Mouse (Mus musculus): Measurements from ENCODE around the gene Eefsec. TPM values are rescaled to one million over a fixed set of nuclear protein-coding genes. Genes with fewer than 3 reads are reported as not detected.

The Eefsec gene
- polyA plus RNA-seq, 1 experiment: 20.3 TPM

DNA sequence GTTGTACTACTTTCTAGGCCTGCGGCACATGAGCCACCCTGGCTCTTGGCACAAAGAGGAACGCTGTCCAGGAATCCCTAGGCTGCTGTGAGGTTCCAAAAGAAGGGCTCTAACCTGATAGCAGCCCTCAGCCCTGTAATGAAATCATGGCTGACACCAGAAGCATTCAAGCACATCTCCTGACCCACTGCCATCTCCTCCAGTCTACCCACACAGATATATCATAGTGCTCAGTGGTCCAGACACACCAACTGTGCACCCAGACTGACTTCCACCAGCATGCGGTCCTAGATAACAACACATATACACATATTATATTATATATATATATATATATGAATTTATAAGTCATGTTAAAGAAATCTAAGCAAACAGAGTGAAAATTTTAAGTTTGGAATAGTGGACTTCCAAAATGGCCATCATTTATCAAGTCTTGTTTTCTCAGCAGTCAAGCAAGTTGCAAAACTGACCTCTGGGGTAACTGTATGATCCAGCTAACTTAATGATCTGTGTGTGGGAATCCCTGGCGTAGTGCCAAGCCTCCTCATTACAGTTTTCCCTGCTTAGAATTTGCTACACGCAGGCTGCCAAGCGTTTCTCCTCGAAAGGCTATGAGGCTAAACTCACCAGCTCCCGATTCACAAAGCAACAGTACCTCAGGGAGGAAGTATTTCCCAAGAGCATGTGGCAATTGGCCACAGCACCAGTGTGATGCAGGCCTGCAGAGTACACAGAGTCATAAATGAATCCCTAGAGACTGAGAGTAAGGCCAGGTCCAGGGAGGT lies 76.3 kb downstream of the Eefsec start:
- DNase-seq (ENCODE audit: low read depth): peak; percentile 74

DNA sequence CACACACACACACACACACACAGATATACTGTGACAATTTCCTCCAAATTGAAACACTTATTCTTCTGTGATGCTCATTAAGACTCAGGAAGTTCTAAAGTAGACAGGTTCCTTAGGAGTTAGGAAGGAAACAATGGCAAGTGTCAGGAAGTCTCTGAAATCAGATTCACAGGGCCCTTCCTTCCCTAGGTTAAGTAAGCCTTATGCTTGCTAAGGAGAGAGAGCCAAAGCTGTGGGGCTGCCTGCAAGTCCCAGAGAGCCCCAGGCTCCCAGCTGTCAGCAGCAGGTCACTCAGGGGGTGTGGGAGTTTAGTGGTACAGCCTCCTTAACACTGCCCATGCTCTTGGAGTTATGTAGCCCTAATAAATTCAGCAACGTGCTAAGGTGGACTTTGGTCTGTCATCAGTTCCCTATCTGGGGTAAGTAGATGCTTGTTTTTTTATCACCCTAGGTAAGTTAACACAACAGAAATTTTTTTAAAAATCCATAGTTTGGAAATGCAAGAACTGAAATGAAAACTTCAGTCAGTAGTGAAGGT lies 82.8 kb downstream of the Eefsec start:
- DNase-seq (ENCODE audit: low read depth): no peak
- TF ChIP-seq CTCF (IDR thresholded peaks at IDR 0.05; ENCODE audit: borderline replicate concordance, extremely low read depth, insufficient read depth, insufficient read length) (no peak), POLR2A (IDR thresholded peaks at IDR 0.05; ENCODE audit: borderline replicate concordance, extremely low read depth, insufficient read depth, insufficient read length, poor library complexity, severe bottlenecking) (no peak)

More for the DNA sequence above, 76.3 kb downstream of the Eefsec start:
- TF ChIP-seq CTCF (IDR thresholded peaks at IDR 0.05; ENCODE audit: borderline replicate concordance, extremely low read depth, insufficient read depth, insufficient read length) (no peak), POLR2A (IDR thresholded peaks at IDR 0.05; ENCODE audit: borderline replicate concordance, extremely low read depth, insufficient read depth, insufficient read length, poor library complexity, severe bottlenecking) (no peak)

DNA sequence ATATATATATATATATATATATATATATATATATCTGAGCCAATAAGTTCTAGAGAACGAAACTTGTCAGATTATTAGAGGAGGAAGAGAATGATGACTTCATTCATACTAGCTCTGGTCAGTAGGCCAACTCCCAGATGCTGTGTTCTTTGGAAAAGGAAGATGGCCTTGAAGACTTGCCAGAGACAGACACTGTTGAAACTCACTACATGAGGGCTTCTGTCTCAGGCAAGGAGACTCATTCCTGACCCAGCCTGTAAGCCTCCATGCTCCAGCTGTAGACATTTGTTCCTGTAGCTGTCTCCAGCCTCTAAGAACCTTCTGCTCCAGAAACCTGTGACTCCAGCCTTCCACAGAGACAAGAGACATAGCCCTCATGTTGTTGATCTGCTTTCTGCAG lies 85.2 kb downstream of the Eefsec start:
- TF ChIP-seq POLR2A (IDR thresholded peaks at IDR 0.05; ENCODE audit: borderline replicate concordance, extremely low read depth, insufficient read depth, insufficient read length, poor library complexity, severe bottlenecking) (no peak), CTCF (IDR thresholded peaks at IDR 0.05; ENCODE audit: borderline replicate concordance, extremely low read depth, insufficient read depth, insufficient read length) (no peak)
- DNase-seq (ENCODE audit: low read depth): no peak

DNA sequence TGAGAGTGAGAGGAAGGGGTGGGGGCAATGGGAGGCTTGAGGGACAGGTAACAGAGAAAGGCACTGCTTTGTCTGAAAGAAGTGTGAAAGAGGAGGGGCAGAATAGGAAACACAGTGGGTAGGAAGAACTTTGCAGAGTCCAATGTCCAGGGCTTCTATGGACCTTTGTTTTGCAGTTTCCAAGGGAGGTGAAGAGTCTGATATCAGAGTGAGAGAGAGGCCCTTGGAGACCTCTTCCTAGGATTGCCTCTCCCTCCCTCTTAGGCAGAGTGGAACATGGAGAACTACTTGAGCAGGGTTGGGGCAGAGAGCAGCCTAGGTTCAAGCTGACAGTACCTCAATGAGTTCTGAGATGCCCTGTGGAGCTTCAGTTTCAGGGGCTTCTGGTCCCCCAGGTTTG lies 88.1 kb downstream of the Eefsec start:
- DNase-seq (ENCODE audit: low read depth): no peak
- TF ChIP-seq POLR2A (IDR thresholded peaks at IDR 0.05; ENCODE audit: borderline replicate concordance, extremely low read depth, insufficient read depth, insufficient read length, poor library complexity, severe bottlenecking) (no peak), CTCF (IDR thresholded peaks at IDR 0.05; ENCODE audit: borderline replicate concordance, extremely low read depth, insufficient read depth, insufficient read length) (no peak)

DNA sequence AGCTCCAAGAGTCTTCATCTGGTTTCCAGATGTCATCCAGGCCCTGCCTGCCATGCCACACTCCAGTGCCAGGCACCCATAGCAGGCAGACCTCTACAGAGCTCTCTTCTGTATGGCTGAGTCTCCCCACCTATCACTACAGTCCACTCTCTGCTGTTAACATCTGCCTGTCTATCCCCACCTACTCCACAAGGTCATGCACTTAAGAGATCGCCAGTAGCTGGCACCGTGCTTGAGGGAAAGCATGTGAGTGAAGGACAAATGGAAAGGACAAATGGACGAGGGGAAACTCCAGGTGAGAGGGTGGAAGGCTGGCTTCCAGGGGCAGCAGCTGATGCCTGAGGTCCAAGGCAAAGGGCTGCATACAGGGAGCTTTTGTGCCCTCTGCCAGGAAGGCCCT lies 90.5 kb downstream of the Eefsec start:
- no peak for DNase-seq (ENCODE audit: low read depth)
- TF ChIP-seq POLR2A (IDR thresholded peaks at IDR 0.05; ENCODE audit: borderline replicate concordance, extremely low read depth, insufficient read depth, insufficient read length, poor library complexity, severe bottlenecking) (no peak), CTCF (IDR thresholded peaks at IDR 0.05; ENCODE audit: borderline replicate concordance, extremely low read depth, insufficient read depth, insufficient read length) (no peak)

DNA sequence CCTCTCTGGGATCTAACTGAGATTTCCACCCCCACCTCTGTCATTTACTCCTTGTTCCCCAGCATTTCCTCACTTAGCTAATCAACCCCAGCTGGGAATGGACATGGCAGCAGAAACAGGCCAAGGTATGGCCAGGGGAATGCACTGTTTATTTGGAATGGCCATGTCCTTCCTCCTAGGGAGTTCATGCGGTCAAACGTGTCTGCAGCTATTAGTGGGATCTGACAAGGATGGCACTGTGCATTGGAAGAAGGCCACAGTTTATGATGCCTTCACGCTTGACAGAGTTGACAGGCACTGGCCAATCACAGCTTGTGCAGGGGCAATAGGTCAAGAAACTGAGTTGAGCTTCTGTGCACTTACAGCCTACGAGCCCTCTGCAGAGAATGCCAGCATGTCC lies 93.8 kb downstream of the Eefsec start:
- TF ChIP-seq CTCF (IDR thresholded peaks at IDR 0.05; ENCODE audit: borderline replicate concordance, extremely low read depth, insufficient read depth, insufficient read length) (no peak), POLR2A (IDR thresholded peaks at IDR 0.05; ENCODE audit: borderline replicate concordance, extremely low read depth, insufficient read depth, insufficient read length, poor library complexity, severe bottlenecking) (no peak)
- no peak for DNase-seq (ENCODE audit: low read depth)

DNA sequence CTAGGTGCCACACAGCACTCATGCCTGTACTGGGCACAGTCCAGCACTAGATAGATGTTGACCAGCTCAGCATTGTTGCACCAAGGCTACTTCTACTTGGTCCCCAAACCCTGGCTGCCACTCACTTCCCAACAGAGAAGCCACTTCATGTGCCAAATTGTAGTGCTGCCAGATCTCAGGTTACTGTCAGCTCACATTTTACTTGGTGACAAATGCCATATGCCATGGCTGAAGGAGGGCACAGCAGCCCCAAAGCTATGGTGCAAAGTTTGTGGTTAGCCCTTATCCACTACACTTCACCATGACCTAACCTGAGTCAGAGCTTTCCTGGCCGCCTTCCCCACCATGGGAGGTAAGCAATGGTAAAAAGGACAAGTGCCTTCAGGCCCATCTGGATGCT lies 99.6 kb downstream of the Eefsec start:
- no peak for TF ChIP-seq POLR2A (IDR thresholded peaks at IDR 0.05; ENCODE audit: borderline replicate concordance, extremely low read depth, insufficient read depth, insufficient read length, poor library complexity, severe bottlenecking)
- DNase-seq (ENCODE audit: low read depth): no peak

DNA sequence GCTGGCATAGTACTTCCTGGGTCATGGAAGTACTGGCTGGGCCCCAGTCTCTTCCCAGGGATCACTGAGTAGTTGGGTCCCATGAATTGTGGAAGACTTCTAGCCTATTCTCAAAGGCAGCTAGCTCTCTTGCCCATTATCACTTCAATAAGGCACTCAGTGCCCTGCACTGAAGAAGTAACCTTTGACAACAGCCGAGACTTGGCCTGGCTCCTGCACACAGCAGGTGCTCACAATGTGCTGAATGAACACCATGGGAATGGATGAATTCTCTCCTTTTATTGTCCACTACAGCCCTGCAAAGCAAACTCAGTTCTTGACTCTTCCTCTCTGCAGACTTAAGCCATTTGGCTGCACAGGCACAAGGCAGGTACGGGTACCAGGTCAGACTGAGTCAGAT lies 101.0 kb downstream of the Eefsec start:
- peak; percentile 29 for DNase-seq (ENCODE audit: low read depth)
- no peak for TF ChIP-seq CTCF (IDR thresholded peaks at IDR 0.05; ENCODE audit: borderline replicate concordance, extremely low read depth, insufficient read depth, insufficient read length)

DNA sequence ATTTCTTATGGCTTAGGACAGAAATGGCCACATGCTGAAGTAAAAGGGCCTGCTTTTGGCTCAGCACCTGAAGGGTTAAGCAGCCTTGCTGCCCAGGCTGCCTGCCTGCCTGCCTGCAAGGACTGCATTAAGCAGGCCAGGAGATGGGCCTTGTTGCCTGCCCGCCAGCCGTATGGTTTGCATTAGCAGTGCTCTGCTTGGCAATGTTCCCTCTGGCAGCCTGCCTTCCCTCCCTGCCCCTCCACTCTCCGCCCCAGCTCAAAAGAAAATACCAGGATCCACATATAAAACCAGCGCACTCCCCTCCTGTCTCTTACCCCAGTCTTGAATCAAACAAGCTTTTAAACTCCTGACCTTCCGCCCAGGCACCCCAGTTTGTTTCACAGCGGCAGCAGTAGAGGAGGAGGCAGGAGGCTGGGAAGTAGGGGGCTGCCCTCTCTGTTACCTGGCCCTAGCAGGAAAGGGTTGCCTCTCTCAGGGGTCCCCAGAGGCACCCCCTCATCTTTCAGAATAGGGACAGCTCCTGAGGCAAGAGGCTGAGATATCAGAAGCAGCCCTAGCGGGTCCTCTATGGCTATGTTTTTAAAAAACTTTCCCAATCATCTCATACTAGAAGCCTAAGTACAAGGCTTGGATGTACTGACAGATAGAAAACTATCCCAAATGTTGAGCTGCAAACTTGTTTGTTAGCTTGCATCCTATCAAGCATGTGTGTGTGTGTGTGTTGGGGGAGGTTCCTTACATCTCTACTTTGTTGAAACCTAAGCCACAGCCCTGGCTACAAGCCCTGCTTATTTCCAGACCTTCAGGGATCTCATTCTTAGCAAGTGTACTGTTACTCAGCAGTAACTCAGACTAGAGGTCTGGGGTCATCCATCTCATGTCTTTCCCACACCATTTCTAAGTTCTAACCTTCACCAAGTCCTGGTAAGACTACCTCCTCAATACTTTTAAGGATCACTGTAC lies 102.6 kb downstream of the Eefsec start:
- DNase-seq (ENCODE audit: low read depth): peak; percentile 97
- TF ChIP-seq CTCF (IDR thresholded peaks at IDR 0.05; ENCODE audit: borderline replicate concordance, extremely low read depth, insufficient read depth, insufficient read length) (no peak), POLR2A (IDR thresholded peaks at IDR 0.05; ENCODE audit: borderline replicate concordance, extremely low read depth, insufficient read depth, insufficient read length, poor library complexity, severe bottlenecking) (no peak)

DNA sequence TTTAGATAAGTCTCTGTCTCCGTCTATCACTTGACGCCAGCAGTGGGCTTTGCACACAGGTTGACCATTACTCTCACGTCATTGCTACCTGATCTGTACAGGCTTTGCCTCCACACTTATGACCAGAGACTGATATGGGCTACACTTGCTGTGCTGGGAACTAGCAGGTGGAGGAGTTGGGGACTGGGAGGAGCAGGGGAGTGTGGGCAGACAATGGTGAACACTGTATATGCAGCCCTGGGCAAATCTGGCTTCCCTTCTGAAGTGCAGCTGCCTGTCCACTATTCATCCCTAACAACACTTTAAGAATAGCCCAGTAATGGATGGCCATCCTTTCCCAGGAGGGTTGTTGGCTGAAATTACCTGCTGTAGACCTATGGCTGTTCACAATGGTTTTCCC lies 103.4 kb downstream of the Eefsec start:
- TF ChIP-seq CTCF (IDR thresholded peaks at IDR 0.05; ENCODE audit: borderline replicate concordance, extremely low read depth, insufficient read depth, insufficient read length) (no peak), POLR2A (IDR thresholded peaks at IDR 0.05; ENCODE audit: borderline replicate concordance, extremely low read depth, insufficient read depth, insufficient read length, poor library complexity, severe bottlenecking) (no peak)
- no peak for DNase-seq (ENCODE audit: low read depth)

DNA sequence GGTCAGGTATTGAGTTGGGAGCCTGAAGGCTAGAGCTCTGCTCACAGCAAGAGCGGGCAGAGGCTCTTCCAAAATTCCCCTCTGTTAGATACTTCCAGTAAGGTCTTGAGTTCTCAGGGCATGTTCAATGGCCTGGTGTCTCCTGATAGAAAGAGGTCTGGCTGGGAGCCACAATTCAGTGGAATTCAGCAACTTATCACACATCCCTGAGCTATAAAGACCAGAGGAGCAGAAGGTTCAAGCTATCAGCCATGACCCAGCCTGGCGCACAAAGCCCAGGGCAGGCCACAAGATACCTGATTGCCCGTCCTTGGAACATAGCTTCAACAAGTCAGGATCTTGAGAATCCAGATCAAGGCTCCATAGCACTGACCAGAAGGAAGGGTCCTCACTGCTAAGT lies 105.2 kb downstream of the Eefsec start:
- no peak for DNase-seq (ENCODE audit: low read depth)
- no peak for TF ChIP-seq POLR2A (IDR thresholded peaks at IDR 0.05; ENCODE audit: borderline replicate concordance, extremely low read depth, insufficient read depth, insufficient read length, poor library complexity, severe bottlenecking)
- TF ChIP-seq CTCF (IDR thresholded peaks at IDR 0.05; ENCODE audit: borderline replicate concordance, extremely low read depth, insufficient read depth, insufficient read length): no peak
